Mouse (Mus musculus) kidney, adult 8-10 months (tissue): ENCODE data around the gene Ncmap.

Experiments used
- DNase-seq, 2 experiments: peaks; one replicate each; pipeline ENCODE4 v3.0.0; 2022

The Ncmap gene

GRCm38 (mm10) chr4:135396303-135396702 is 1.7 kb downstream of the Ncmap start:
- no peak for DNase-seq

- DNase-seq = no peak
Observed at GRCm38 (mm10) chr4:135395375-135395774, 2.7 kb downstream of the Ncmap start.

GRCm38 (mm10) chr4:135394666-135395065 is 3.4 kb downstream of the Ncmap start:
- DNase-seq = no peak

- no peak for DNase-seq
Observed at GRCm38 (mm10) chr4:135393381-135393780, 4.6 kb downstream of the Ncmap start.

- DNase-seq = no peak
Observed at GRCm38 (mm10) chr4:135392801-135393200, 5.2 kb downstream of the Ncmap start.

- DNase-seq = no peak
Observed at GRCm38 (mm10) chr4:135391014-135391413, 7.0 kb downstream of the Ncmap start.

- DNase-seq = peak; percentile 14 to 15
Observed at GRCm38 (mm10) chr4:135385614-135386013, 12.4 kb downstream of the Ncmap start.

- peak; percentile 47 to 68 for DNase-seq
Observed at GRCm38 (mm10) chr4:135382316-135382715, 15.7 kb downstream of the Ncmap start.

- no peak for DNase-seq
Observed at GRCm38 (mm10) chr4:135381355-135381754, 16.7 kb downstream of the Ncmap start.

- peak in 1 of 2 experiments; percentile 21 for DNase-seq
Observed at GRCm38 (mm10) chr4:135377241-135377640, 20.8 kb downstream of the Ncmap start.

- no peak for DNase-seq
Observed at GRCm38 (mm10) chr4:135375444-135375843, 22.6 kb downstream of the Ncmap start.

GRCm38 (mm10) chr4:135373299-135373698 is 24.7 kb downstream of the Ncmap start:
- no peak for DNase-seq

GRCm38 (mm10) chr4:135370372-135370771 is 27.7 kb downstream of the Ncmap start:
- peak in 1 of 2 experiments; percentile 53 for DNase-seq

- DNase-seq = no peak
Observed at GRCm38 (mm10) chr4:135362828-135363227, 35.2 kb downstream of the Ncmap start.

GRCm38 (mm10) chr4:135361722-135362121 is 36.3 kb downstream of the Ncmap start:
- DNase-seq = no peak

- no peak for DNase-seq
Observed at GRCm38 (mm10) chr4:135358736-135359135, 39.3 kb downstream of the Ncmap start.

- DNase-seq = peak; percentile 72 to 82
Observed at GRCm38 (mm10) chr4:135357221-135357920, 40.7 kb downstream of the Ncmap start.

- DNase-seq = peak in 1 of 2 experiments; percentile 28
Observed at GRCm38 (mm10) chr4:135355886-135356550, 42.0 kb downstream of the Ncmap start.

GRCm38 (mm10) chr4:135354751-135355150 is 43.3 kb downstream of the Ncmap start:
- DNase-seq = peak; percentile 38 to 68

- DNase-seq = peak in 1 of 2 experiments; percentile 25
Observed at GRCm38 (mm10) chr4:135353794-135354450, 44.1 kb downstream of the Ncmap start.

GRCm38 (mm10) chr4:135353066-135353793 is 44.8 kb downstream of the Ncmap start, which contains the start of gene Srrm1:
TSS of gene Srrm1 (minus strand) at chr4:135353321.
- peak; percentile 98 for DNase-seq

- DNase-seq = peak; percentile 27 to 42
Observed at GRCm38 (mm10) chr4:135352326-135353065, 45.5 kb downstream of the Ncmap start.
